In genomic region chr19:47179272-47179809, GRCm38 (mm10) we compare ENCODE assay signal across 8 mouse cellular contexts. TPM values are rescaled to one million over a fixed set of nuclear protein-coding genes. Genes with fewer than 3 reads are reported as not detected.
DNase-seq lines count a peak whose midpoint lies in the region; ATAC-seq lines count a peak whose summit lies in the region.

No protein-coding gene starts in this region.

- no peaks in the 10 kb centered on the region for H3K36me3 ChIP-seq in heart, embryonic 13.5 days
- no peaks in the 10 kb centered on the region for H3K36me3 ChIP-seq in embryonic facial prominence, embryonic 10.5 days (replicated peaks)
- H3K36me3 ChIP-seq in hindbrain, embryonic 14.5 days (replicated peaks; ENCODE audit: control insufficient read depth, insufficient read depth), result no peaks in the 10 kb centered on the region
- H3K36me3 ChIP-seq in liver, embryonic 11.5 days (ENCODE audit: control insufficient read depth, insufficient read depth, low read length), result no peaks in the 10 kb centered on the region

- WGBS in heart, embryonic 13.5 days, result 1% methylated on average over 34 of the region's 42 CpGs
- WGBS in embryonic facial prominence, embryonic 10.5 days, result 1% methylated on average over 42 of the region's 42 CpGs
- WGBS in hindbrain, embryonic 14.5 days, result under 1% methylated on average over 36 of the region's 42 CpGs
- 1% methylated on average over 41 of the region's 42 CpGs for WGBS in liver, embryonic 11.5 days

- H3K9ac ChIP-seq in heart, embryonic 13.5 days, result peak overlapping the region; percentile 83
- H3K9ac ChIP-seq in hindbrain, embryonic 14.5 days, result peak overlapping the region; percentile 77
- H3K9ac ChIP-seq in liver, embryonic 11.5 days (ENCODE audit: low read depth, low read length), result no peak overlapping the region

- peak overlapping the region; percentile 100 for H3K4me2 ChIP-seq in heart, embryonic 13.5 days
- peak overlapping the region; percentile 69 for H3K4me2 ChIP-seq in hindbrain, embryonic 14.5 days (replicated peaks)
- H3K4me2 ChIP-seq in liver, embryonic 11.5 days, result peak overlapping the region; percentile 94

- peaks cover 3% of the 10 kb centered on the region; the same call in 1 of the 2 replicates for H3K9me3 ChIP-seq in heart, embryonic 13.5 days
- H3K9me3 ChIP-seq in embryonic facial prominence, embryonic 10.5 days, result peaks cover 10% of the 10 kb centered on the region
- H3K9me3 ChIP-seq in hindbrain, embryonic 14.5 days (ENCODE audit: control insufficient read depth, low read length), result peaks cover 8% of the 10 kb centered on the region; the same call in 1 of the 2 replicates
- H3K9me3 ChIP-seq in liver, embryonic 11.5 days (ENCODE audit: control insufficient read depth, low read length), result 0 out of 2 replicates have a peak, but pooled peaks cover 4% of the 10 kb centered on the region

- no peak overlapping the region for H3K27ac ChIP-seq in heart, embryonic 13.5 days (replicated peaks)
- H3K27ac ChIP-seq in embryonic facial prominence, embryonic 10.5 days (replicated peaks), result peak overlapping the region; percentile 75
- H3K27ac ChIP-seq in hindbrain, embryonic 14.5 days, result peak overlapping the region; percentile 74; the same call in 1 of the 2 replicates
- H3K27ac ChIP-seq in liver, embryonic 11.5 days (ENCODE audit: low read depth, low read length), result no peak overlapping the region

- H3K4me3 ChIP-seq in heart, embryonic 13.5 days, result peak overlapping the region; percentile 74
- H3K4me3 ChIP-seq in embryonic facial prominence, embryonic 10.5 days, result peak overlapping the region; percentile 80
- peak overlapping the region; percentile 83 for H3K4me3 ChIP-seq in hindbrain, embryonic 14.5 days (replicated peaks; ENCODE audit: low read length)
- H3K4me3 ChIP-seq in liver, embryonic 11.5 days (ENCODE audit: low read depth, low read length), result peak overlapping the region; percentile 66

- ATAC-seq in heart, embryonic 13.5 days (ENCODE audit: extremely low read depth, insufficient number of reproducible peaks, low FRiP score, low TSS enrichment), result no peak
- ATAC-seq in hindbrain, embryonic 14.5 days (ENCODE audit: low FRiP score), result peak; percentile 22; the same call in 1 of the 2 replicates
- ATAC-seq in liver, embryonic 11.5 days (replicated peaks; ENCODE audit: low FRiP score), result no peak

- H3K27me3 ChIP-seq in heart, embryonic 13.5 days (replicated peaks), result peaks cover 58% of the 10 kb centered on the region
- peaks cover 68% of the 10 kb centered on the region for H3K27me3 ChIP-seq in embryonic facial prominence, embryonic 10.5 days (replicated peaks; ENCODE audit: low read depth, poor library complexity, severe bottlenecking)
- H3K27me3 ChIP-seq in hindbrain, embryonic 14.5 days (ENCODE audit: control insufficient read depth, insufficient read depth, low read length), result peaks cover 11% of the 10 kb centered on the region
- peaks cover 43% of the 10 kb centered on the region for H3K27me3 ChIP-seq in liver, embryonic 11.5 days (replicated peaks; ENCODE audit: control insufficient read depth, insufficient read depth, low read length)

- H3K4me1 ChIP-seq in heart, embryonic 13.5 days, result peaks cover 7% of the 10 kb centered on the region
- peaks cover 26% of the 10 kb centered on the region for H3K4me1 ChIP-seq in embryonic facial prominence, embryonic 10.5 days
- peaks cover 15% of the 10 kb centered on the region for H3K4me1 ChIP-seq in hindbrain, embryonic 14.5 days (replicated peaks; ENCODE audit: control insufficient read depth, insufficient read depth, low read length)
- no peaks in the 10 kb centered on the region for H3K4me1 ChIP-seq in liver, embryonic 11.5 days (replicated peaks; ENCODE audit: control insufficient read depth, insufficient read depth, low read length)

- no peak for DNase-seq in heart, adult 9 months (ENCODE audit: low spot score in 2 of 2)
- DNase-seq in R1 (ENCODE audit: low read depth, low spot score), result peak; percentile 70
- DNase-seq in embryonic facial prominence, embryonic 10.5 days (ENCODE audit: low spot score), result peak; percentile 49
- no peak for DNase-seq in hindbrain, embryonic 14.5 days (ENCODE audit: low spot score)
- peak; percentile 44 for DNase-seq in liver, embryonic 11.5 days (ENCODE audit: low spot score)
- peak; percentile 55 for DNase-seq in retina, postnatal 1 day
- DNase-seq in ovary, postnatal 10 days (ENCODE audit: low spot score), result no peak

RNA-seq across cellular contexts. Expression of gene Neurl1a, which starts 0.7 kb away (rescaled TPM):
- 1.8 and 2.1 TPM in 2 replicates for polyA plus RNA-seq in heart, embryonic 13.5 days (2015; fragmentation: Nextera tagmentation; extraction: Ambion mirVana)
- 6.4 TPM in 2 replicates for polyA plus RNA-seq in embryonic facial prominence, embryonic 10.5 days (2016; fragmentation: Nextera tagmentation; extraction: Ambion mirVana)
- polyA plus RNA-seq in hindbrain, embryonic 14.5 days (2014; fragmentation: Nextera tagmentation; extraction: Ambion mirVana), result 15.1 and 16.2 TPM in 2 replicates
- polyA plus RNA-seq in liver, embryonic 11.5 days (2014; fragmentation: Nextera tagmentation; extraction: Ambion mirVana), result 4.5 and 4.6 TPM in 2 replicates

RNA-seq across cellular contexts. Expression of gene Calhm3, which starts 21.8 kb away (rescaled TPM):
- not detected in 2 replicates for polyA plus RNA-seq in heart, embryonic 13.5 days (2015; fragmentation: Nextera tagmentation; extraction: Ambion mirVana)
- polyA plus RNA-seq in embryonic facial prominence, embryonic 10.5 days (2016; fragmentation: Nextera tagmentation; extraction: Ambion mirVana), result not detected in 2 replicates
- polyA plus RNA-seq in hindbrain, embryonic 14.5 days (2014; fragmentation: Nextera tagmentation; extraction: Ambion mirVana), result not detected in 2 replicates
- polyA plus RNA-seq in liver, embryonic 11.5 days (2014; fragmentation: Nextera tagmentation; extraction: Ambion mirVana), result not detected in 2 replicates

RNA-seq across cellular contexts. Expression of gene Calhm1, which starts 35.3 kb away (rescaled TPM):
- not detected in 2 replicates for polyA plus RNA-seq in heart, embryonic 13.5 days (2015; fragmentation: Nextera tagmentation; extraction: Ambion mirVana)
- not detected in 2 replicates for polyA plus RNA-seq in embryonic facial prominence, embryonic 10.5 days (2016; fragmentation: Nextera tagmentation; extraction: Ambion mirVana)
- not detected in 2 replicates for polyA plus RNA-seq in hindbrain, embryonic 14.5 days (2014; fragmentation: Nextera tagmentation; extraction: Ambion mirVana)
- not detected in 2 replicates for polyA plus RNA-seq in liver, embryonic 11.5 days (2014; fragmentation: Nextera tagmentation; extraction: Ambion mirVana)

RNA-seq across cellular contexts. Expression of gene Calhm2, which starts 41.2 kb away (rescaled TPM):
- polyA plus RNA-seq in heart, embryonic 13.5 days (2015; fragmentation: Nextera tagmentation; extraction: Ambion mirVana), result 5.2 and 6.0 TPM in 2 replicates
- 2.8 TPM in 2 replicates for polyA plus RNA-seq in embryonic facial prominence, embryonic 10.5 days (2016; fragmentation: Nextera tagmentation; extraction: Ambion mirVana)
- polyA plus RNA-seq in hindbrain, embryonic 14.5 days (2014; fragmentation: Nextera tagmentation; extraction: Ambion mirVana), result 0.30 and 0.44 TPM in 2 replicates
- polyA plus RNA-seq in liver, embryonic 11.5 days (2014; fragmentation: Nextera tagmentation; extraction: Ambion mirVana), result 1.2 and 1.5 TPM in 2 replicates

Comparison
In these comparisons a context has a peak if more than half of its experiments do, and no peak if none do; other contexts are left out.
1. H3K27ac ChIP-seq: peak in embryonic facial prominence, embryonic 10.5 days (single experiment) and hindbrain, embryonic 14.5 days (single experiment); none in heart, embryonic 13.5 days (single experiment) and liver, embryonic 11.5 days (single experiment).
2. DNase-seq: peak in R1 (single experiment), embryonic facial prominence, embryonic 10.5 days (single experiment), liver, embryonic 11.5 days (single experiment) and retina, postnatal 1 day (single experiment); none in heart, adult 9 months (0 of 2), hindbrain, embryonic 14.5 days (single experiment) and ovary, postnatal 10 days (single experiment).
3. Peak in every context shown above with its lines, with median percentiles within 50 percentile points of each other: H3K4me2 ChIP-seq and H3K4me3 ChIP-seq.